Mouse (Mus musculus): ENCODE measurements at regions not wholly inside any gene's neighbourhood (a gene's known extent, or its start where the extent isn't known, plus 50 kb on each side); places are given as distances from the start of the nearest gene placed in this dataset.

DNA sequence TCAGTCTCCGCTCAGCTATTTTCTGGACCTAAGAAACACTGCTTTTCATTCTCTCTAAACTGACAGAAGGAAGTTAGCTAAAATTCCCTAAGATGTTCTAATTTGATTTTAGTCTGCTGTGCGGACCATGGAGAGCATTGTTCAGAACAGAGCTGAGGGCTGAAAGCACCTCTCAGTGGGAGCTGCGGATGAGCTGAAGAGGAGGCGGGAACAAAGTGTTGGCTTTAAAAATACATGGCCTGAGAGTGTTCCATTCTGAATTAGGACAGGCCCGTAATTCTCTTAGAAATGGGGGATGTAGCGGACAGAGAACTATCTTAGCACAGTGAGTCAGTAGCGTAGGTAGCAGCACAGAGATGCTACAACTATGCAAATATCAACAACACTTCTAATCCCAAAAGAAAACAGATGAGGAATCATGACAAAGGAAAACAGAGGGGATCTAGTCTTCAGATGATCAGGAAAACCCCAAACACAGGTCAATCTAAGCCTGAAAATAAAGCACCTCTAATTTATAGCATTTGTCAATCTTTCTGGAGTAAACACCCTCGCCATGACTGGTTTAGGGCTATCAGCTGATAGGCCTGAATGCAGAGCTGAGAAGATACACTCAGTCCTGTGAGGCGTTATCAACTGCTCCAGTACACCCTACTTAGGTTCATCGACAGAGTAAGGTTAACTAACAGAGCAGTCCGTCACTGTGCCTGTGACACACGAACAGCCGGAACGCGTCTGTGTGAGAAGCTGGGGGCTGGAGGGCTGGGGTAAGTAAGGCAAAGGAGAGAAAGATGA, 60.8 kb upstream of the Peli2 start:
- WGBS: 79% methylated on average over 15 of the region's 15 CpGs
- TF ChIP-seq POLR2A (IDR thresholded peaks at IDR 0.05; ENCODE audit: borderline replicate concordance, insufficient read depth, low read length) (no peak), CTCF (IDR thresholded peaks at IDR 0.05; ENCODE audit: borderline replicate concordance, insufficient read depth, low read depth, low read length) (no peak)
- no peak overlapping the region for H3K27ac ChIP-seq (ENCODE audit: insufficient read depth, low read length)

DNA sequence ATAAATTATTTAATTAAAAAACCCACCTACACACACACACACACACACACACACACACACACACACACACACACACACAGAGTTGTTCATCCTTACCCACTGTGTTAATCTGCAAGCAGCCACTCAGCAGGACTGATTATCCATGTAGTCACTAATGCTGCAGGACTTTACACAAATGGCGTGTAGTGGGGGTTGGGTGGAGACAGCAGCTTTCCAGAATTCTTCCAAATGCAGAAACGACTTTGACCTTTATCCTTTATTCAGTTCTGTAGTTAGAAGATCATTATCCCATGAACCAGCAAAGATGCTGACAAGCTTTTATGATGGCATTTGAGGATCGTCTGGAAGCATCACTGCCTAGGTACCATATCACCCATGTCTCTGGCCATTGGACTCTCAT, 52.0 kb upstream of the Peli2 start:
- no peak overlapping the region for H3K27ac ChIP-seq (ENCODE audit: insufficient read depth, low read length)
- 87% methylated on average over 3 of the region's 3 CpGs for WGBS
- no peak overlapping the region for H3K4me3 ChIP-seq (replicated peaks; ENCODE audit: insufficient read depth, low read depth, low read length)
- H3K27me3 ChIP-seq (ENCODE audit: control insufficient read depth, insufficient read depth, low read length): no peaks in the 10 kb centered on the region
- no peak for DNase-seq
- no peaks in the 10 kb centered on the region for H3K4me1 ChIP-seq (ENCODE audit: control insufficient read depth, insufficient read depth, low read length)
- TF ChIP-seq CTCF (IDR thresholded peaks at IDR 0.05; ENCODE audit: borderline replicate concordance, insufficient read depth, low read depth, low read length) (no peak), POLR2A (IDR thresholded peaks at IDR 0.05; ENCODE audit: borderline replicate concordance, insufficient read depth, low read length) (no peak)

More for the DNA sequence above, 60.8 kb upstream of the Peli2 start:
- Histone ChIP-seq H3K4me3 (replicated peaks; ENCODE audit: insufficient read depth, low read depth, low read length) (no peak overlapping the region), H3K27me3 (ENCODE audit: control insufficient read depth, insufficient read depth, low read length) (no peaks in the 10 kb centered on the region), H3K4me1 (ENCODE audit: control insufficient read depth, insufficient read depth, low read length) (no peaks in the 10 kb centered on the region)
- no peak for DNase-seq

All from cerebellum, adult 2 months (tissue).